17 mouse cellular contexts compared by ENCODE assay signal in genomic region chr13:55494257-55494656, GRCm38 (mm10). TPM values are rescaled to one million over a fixed set of nuclear protein-coding genes. Genes with fewer than 3 reads are reported as not detected.
DNase-seq lines count a peak whose midpoint lies in the region; ATAC-seq and TF ChIP-seq lines count a peak whose summit lies in the region.
"Had no signal": no experiment of that assay in that cellular context is flagged by ENCODE, and none has a peak within 500 bp of the region (broad histone marks: within the 10 kb centered on the region; RNA-seq: fewer than 3 reads in every experiment).

No protein-coding gene starts in this region.

- DNase-seq in heart, adult 2 months = no peak
- no peak for DNase-seq in lung, adult 2 months
- DNase-seq in midbrain, postnatal 0 days (ENCODE audit: low spot score) = no peak
- no peak for DNase-seq in right cerebral cortex, postnatal 10 days (ENCODE audit: low spot score in 2 of 2)
- no peak for DNase-seq in cerebellum, adult 2 months
- DNase-seq: adrenal gland, adult 2 months; heart, postnatal 36 days; liver; retina, postnatal 1 day had no signal

- intact Hi-C loops in heart, adult 2 months (cut with DNase I) = no loop called here

- peaks cover 75% of the 10 kb centered on the region for H3K27me3 ChIP-seq in heart, embryonic 13.5 days (replicated peaks)
- H3K27me3 ChIP-seq in heart, adult 2 months (ENCODE audit: control insufficient read depth, insufficient read depth, low read length) = no peaks in the 10 kb centered on the region
- H3K27me3 ChIP-seq in lung, embryonic 16.5 days (ENCODE audit: control insufficient read depth, insufficient read depth, low read depth, low read length) = peaks cover 7% of the 10 kb centered on the region; the same call in 1 of the 2 replicates
- H3K27me3 ChIP-seq in forebrain, embryonic 12.5 days = no peaks in the 10 kb centered on the region
- no peaks in the 10 kb centered on the region for H3K27me3 ChIP-seq in midbrain, postnatal 0 days (ENCODE audit: insufficient read depth, low read length)
- no peaks in the 10 kb centered on the region for H3K27me3 ChIP-seq in cerebellum, adult 2 months (ENCODE audit: control insufficient read depth, insufficient read depth, low read length)
- H3K27me3 ChIP-seq: kidney, embryonic 15.5 days had no signal

- TF ChIP-seq EP300 in heart, adult 2 months (IDR thresholded peaks at IDR 0.05; ENCODE audit: insufficient read depth, low read depth, low read length) = no peak

- H3K9me3 ChIP-seq in heart, embryonic 13.5 days = no peaks in the 10 kb centered on the region
- no peaks in the 10 kb centered on the region for H3K9me3 ChIP-seq in lung, embryonic 16.5 days (ENCODE audit: control insufficient read depth, low read length)
- H3K9me3 ChIP-seq in forebrain, embryonic 12.5 days = no peaks in the 10 kb centered on the region
- H3K9me3 ChIP-seq in midbrain, postnatal 0 days (ENCODE audit: low read length) = no peaks in the 10 kb centered on the region
- H3K9me3 ChIP-seq: G1E; kidney, embryonic 15.5 days had no signal

- no peaks in the 10 kb centered on the region for H3K79me2 ChIP-seq in heart, adult 2 months (replicated peaks; ENCODE audit: control insufficient read depth, insufficient read depth, low read length)

- peaks cover 29% of the 10 kb centered on the region for H3K4me1 ChIP-seq in heart, embryonic 13.5 days
- H3K4me1 ChIP-seq in heart, adult 2 months (ENCODE audit: control insufficient read depth, insufficient read depth, low read length) = no peaks in the 10 kb centered on the region
- peaks cover 12% of the 10 kb centered on the region for H3K4me1 ChIP-seq in lung, embryonic 16.5 days (replicated peaks; ENCODE audit: control insufficient read depth, insufficient read depth, low read length)
- no peaks in the 10 kb centered on the region for H3K4me1 ChIP-seq in lung, adult 2 months (ENCODE audit: control insufficient read depth, insufficient read depth, low read length)
- peaks cover 34% of the 10 kb centered on the region for H3K4me1 ChIP-seq in forebrain, embryonic 12.5 days
- peaks cover 4% of the 10 kb centered on the region for H3K4me1 ChIP-seq in midbrain, postnatal 0 days (ENCODE audit: insufficient read depth, low read length)
- H3K4me1 ChIP-seq in cerebellum, adult 2 months (ENCODE audit: control insufficient read depth, insufficient read depth, low read length) = peaks cover 19% of the 10 kb centered on the region; the same call in 1 of the 2 replicates

- TF ChIP-seq CTCF in heart, adult 2 months (IDR thresholded peaks at IDR 0.05) = no peak
- TF ChIP-seq CTCF in lung, adult 2 months (IDR thresholded peaks at IDR 0.05; ENCODE audit: insufficient read depth, low read length) = no peak
- peak; percentile 17; the same call in 1 of the 2 replicates for TF ChIP-seq CTCF in midbrain, postnatal 0 days (IDR thresholded peaks at IDR 0.05)
- no peak for TF ChIP-seq CTCF in cerebellum, adult 2 months (IDR thresholded peaks at IDR 0.05; ENCODE audit: borderline replicate concordance, insufficient read depth, low read depth, low read length)

- no peak for ATAC-seq in heart, embryonic 13.5 days (ENCODE audit: extremely low read depth, insufficient number of reproducible peaks, low FRiP score, low TSS enrichment)
- ATAC-seq in lung, embryonic 16.5 days (ENCODE audit: low read depth) = peak; percentile 48
- no peak for ATAC-seq in forebrain, embryonic 12.5 days (ENCODE audit: low FRiP score)
- ATAC-seq in midbrain, postnatal 0 days (ENCODE audit: low FRiP score) = no peak
- ATAC-seq: inflammation-experienced regulatory T-cells, adult 6 months had no signal

- no peak overlapping the region for H3K9ac ChIP-seq in heart, embryonic 13.5 days
- no peak overlapping the region for H3K9ac ChIP-seq in heart, adult 2 months (ENCODE audit: low read depth, low read length)
- no peak overlapping the region for H3K9ac ChIP-seq in lung, embryonic 16.5 days (ENCODE audit: low read length)
- peak overlapping the region; percentile 17; the same call in 1 of the 2 replicates for H3K9ac ChIP-seq in forebrain, embryonic 12.5 days
- H3K9ac ChIP-seq in midbrain, postnatal 0 days (replicated peaks; ENCODE audit: low read length, poor library complexity, severe bottlenecking) = no peak overlapping the region
- H3K9ac ChIP-seq: kidney, embryonic 15.5 days had no signal

- H3K4me2 ChIP-seq in heart, embryonic 13.5 days = 0 out of 2 replicates have a peak overlapping the region, but pooled peaks have one; percentile 29
- H3K4me2 ChIP-seq in lung, embryonic 16.5 days (ENCODE audit: low read depth, low read length) = no peak overlapping the region
- 0 out of 2 replicates have a peak overlapping the region, but pooled peaks have one; percentile 2 for H3K4me2 ChIP-seq in forebrain, embryonic 12.5 days
- no peak overlapping the region for H3K4me2 ChIP-seq in midbrain, postnatal 0 days (ENCODE audit: low read depth, low read length, poor library complexity, severe bottlenecking)
- H3K4me2 ChIP-seq: kidney, embryonic 15.5 days had no signal

- no peak overlapping the region for H3K4me3 ChIP-seq in heart, embryonic 13.5 days
- H3K4me3 ChIP-seq in heart, adult 2 months = no peak overlapping the region
- no peak overlapping the region for H3K4me3 ChIP-seq in lung, embryonic 16.5 days (ENCODE audit: low read length)
- no peak overlapping the region for H3K4me3 ChIP-seq in lung, adult 2 months (replicated peaks; ENCODE audit: extremely low read depth, low read depth, low read length)
- no peak overlapping the region for H3K4me3 ChIP-seq in forebrain, embryonic 12.5 days (replicated peaks)
- H3K4me3 ChIP-seq in midbrain, postnatal 0 days (ENCODE audit: low read depth, low read length) = no peak overlapping the region
- H3K4me3 ChIP-seq in cerebellum, adult 2 months (replicated peaks; ENCODE audit: insufficient read depth, low read depth, low read length) = no peak overlapping the region
- H3K4me3 ChIP-seq: erythroblast, embryonic 14.5 days; kidney, embryonic 15.5 days had no signal

- H3K36me3 ChIP-seq in heart, embryonic 13.5 days = peaks cover 30% of the 10 kb centered on the region
- no peaks in the 10 kb centered on the region for H3K36me3 ChIP-seq in heart, adult 2 months (ENCODE audit: control insufficient read depth, insufficient read depth, low read length)
- peaks cover 7% of the 10 kb centered on the region for H3K36me3 ChIP-seq in lung, embryonic 16.5 days (ENCODE audit: control insufficient read depth, insufficient read depth, low read length)
- peaks cover 14% of the 10 kb centered on the region for H3K36me3 ChIP-seq in forebrain, embryonic 12.5 days (replicated peaks)
- peaks cover 6% of the 10 kb centered on the region; the same call in 1 of the 2 replicates for H3K36me3 ChIP-seq in midbrain, postnatal 0 days (ENCODE audit: insufficient read depth, low read length)

- no peak overlapping the region for H3K27ac ChIP-seq in heart, embryonic 13.5 days (replicated peaks)
- H3K27ac ChIP-seq in heart, adult 2 months = no peak overlapping the region
- H3K27ac ChIP-seq in lung, embryonic 16.5 days (ENCODE audit: low read length) = no peak overlapping the region
- H3K27ac ChIP-seq in forebrain, embryonic 12.5 days = no peak overlapping the region
- no peak overlapping the region for H3K27ac ChIP-seq in midbrain, postnatal 0 days (ENCODE audit: low read depth, low read length)
- no peak overlapping the region for H3K27ac ChIP-seq in cerebellum, adult 2 months (ENCODE audit: insufficient read depth, low read length)
- H3K27ac ChIP-seq: kidney, embryonic 15.5 days had no signal

- no peak for TF ChIP-seq POLR2A in heart, adult 2 months (IDR thresholded peaks at IDR 0.05; ENCODE audit: insufficient read depth, low read depth, low read length)
- TF ChIP-seq POLR2A in lung, adult 2 months (IDR thresholded peaks at IDR 0.05; ENCODE audit: borderline replicate concordance, extremely low read depth, low read depth, low read length) = no peak
- TF ChIP-seq POLR2A in cerebellum, adult 2 months (IDR thresholded peaks at IDR 0.05; ENCODE audit: borderline replicate concordance, insufficient read depth, low read length) = no peak

- 10% methylated on average over 2 of the region's 2 CpGs for WGBS in heart, embryonic 13.5 days
- WGBS in heart, adult 2 months = 30% methylated on average over 2 of the region's 2 CpGs
- 13% methylated on average over 2 of the region's 2 CpGs for WGBS in lung, embryonic 16.5 days
- WGBS in lung, adult 2 months = 9% methylated on average over 2 of the region's 2 CpGs
- whole genome bisulfite sequencing in forebrain, embryonic 12.5 days = 22% methylated on average over 2 of the region's 2 CpGs
- WGBS in midbrain, postnatal 0 days = 20% methylated on average over 2 of the region's 2 CpGs
- 70% methylated on average over 2 of the region's 2 CpGs for WGBS in cerebellum, adult 2 months

RNA-seq across cellular contexts. Expression of gene Dbn1, which starts 6.3 kb away (rescaled TPM):
- 83.8 and 84.9 TPM in 2 replicates for polyA plus RNA-seq in heart, embryonic 13.5 days (2015; fragmentation: Nextera tagmentation; extraction: Ambion mirVana)
- 1 to 10 TPM; 4.8 to 9.3 TPM for total RNA-seq in heart, adult 2 months (2021)
- 10.4 and 11.5 TPM in 2 replicates for polyA plus RNA-seq in heart, adult 2 months (2012; rRNA removed)
- 100 and 115 TPM in 2 replicates for polyA plus RNA-seq in lung, embryonic 16.5 days (2015; fragmentation: Nextera tagmentation; extraction: Ambion mirVana)
- polyA plus RNA-seq in lung, adult 2 months (2012; rRNA removed) = 20.6 and 21.6 TPM in 2 replicates
- polyA plus RNA-seq in forebrain, embryonic 12.5 days (2016; fragmentation: Nextera tagmentation; extraction: Ambion mirVana) = 591 and 654 TPM in 2 replicates
- 498 and 510 TPM in 2 replicates for total RNA-seq in midbrain, postnatal 0 days (2014; rRNA removed)
- 482 and 484 TPM in 2 replicates for polyA plus RNA-seq in midbrain, postnatal 0 days (2015; fragmentation: Nextera tagmentation; extraction: Ambion mirVana)
- 97.4 and 108 TPM in 2 replicates for polyA plus RNA-seq in cerebellum, adult 2 months (2012; rRNA removed)
- total RNA-seq: monocyte, adult 5-6 weeks had no signal

RNA-seq across cellular contexts. Expression of gene Pdlim7, which starts 19.2 kb away (rescaled TPM):
- 402 and 437 TPM in 2 replicates for polyA plus RNA-seq in heart, embryonic 13.5 days (2015; fragmentation: Nextera tagmentation; extraction: Ambion mirVana)
- total RNA-seq in heart, adult 2 months (2021) = 10 to 100 TPM; 46.9 to 54.0 TPM
- 86.3 and 98.2 TPM in 2 replicates for polyA plus RNA-seq in heart, adult 2 months (2012; rRNA removed)
- polyA plus RNA-seq in lung, embryonic 16.5 days (2015; fragmentation: Nextera tagmentation; extraction: Ambion mirVana) = 138 and 152 TPM in 2 replicates
- polyA plus RNA-seq in lung, adult 2 months (2012; rRNA removed) = 72.1 and 80.5 TPM in 2 replicates
- polyA plus RNA-seq in forebrain, embryonic 12.5 days (2016; fragmentation: Nextera tagmentation; extraction: Ambion mirVana) = 139 and 147 TPM in 2 replicates
- 32.3 and 41.3 TPM in 2 replicates for total RNA-seq in midbrain, postnatal 0 days (2014; rRNA removed)
- 153 and 171 TPM in 2 replicates for polyA plus RNA-seq in midbrain, postnatal 0 days (2015; fragmentation: Nextera tagmentation; extraction: Ambion mirVana)
- polyA plus RNA-seq in cerebellum, adult 2 months (2012; rRNA removed) = 66.8 and 67.2 TPM in 2 replicates

RNA-seq across cellular contexts. Expression of gene Prr7, which starts 30.2 kb away (rescaled TPM):
- not detected in 2 replicates for polyA plus RNA-seq in heart, embryonic 13.5 days (2015; fragmentation: Nextera tagmentation; extraction: Ambion mirVana)
- total RNA-seq in heart, adult 2 months (2021) = under 1 TPM; 0.86 to 0.94 TPM
- 0.53 and 1.1 TPM in 2 replicates for polyA plus RNA-seq in heart, adult 2 months (2012; rRNA removed)
- 0.25 and 0.46 TPM in 2 replicates for polyA plus RNA-seq in lung, embryonic 16.5 days (2015; fragmentation: Nextera tagmentation; extraction: Ambion mirVana)
- polyA plus RNA-seq in lung, adult 2 months (2012; rRNA removed) = 5.6 and 9.6 TPM in 2 replicates
- 1.7 and 2.7 TPM in 2 replicates for polyA plus RNA-seq in forebrain, embryonic 12.5 days (2016; fragmentation: Nextera tagmentation; extraction: Ambion mirVana)
- 101 and 131 TPM in 2 replicates for total RNA-seq in midbrain, postnatal 0 days (2014; rRNA removed)
- 6.6 and 8.1 TPM in 2 replicates for polyA plus RNA-seq in midbrain, postnatal 0 days (2015; fragmentation: Nextera tagmentation; extraction: Ambion mirVana)
- 10.7 and 13.0 TPM in 2 replicates for polyA plus RNA-seq in cerebellum, adult 2 months (2012; rRNA removed)
- total RNA-seq: monocyte, adult 5-6 weeks had no signal

RNA-seq across cellular contexts. Expression of gene Dok3, which starts 34.8 kb away (rescaled TPM):
- 1.1 and 1.2 TPM in 2 replicates for polyA plus RNA-seq in heart, embryonic 13.5 days (2015; fragmentation: Nextera tagmentation; extraction: Ambion mirVana)
- total RNA-seq in heart, adult 2 months (2021) = 1 to 10 TPM; 1.9 to 2.4 TPM
- polyA plus RNA-seq in heart, adult 2 months (2012; rRNA removed) = 3.7 and 7.3 TPM in 2 replicates
- 3.5 and 3.8 TPM in 2 replicates for polyA plus RNA-seq in lung, embryonic 16.5 days (2015; fragmentation: Nextera tagmentation; extraction: Ambion mirVana)
- 39.8 TPM in 2 replicates for polyA plus RNA-seq in lung, adult 2 months (2012; rRNA removed)
- 3.3 and 3.7 TPM in 2 replicates for polyA plus RNA-seq in forebrain, embryonic 12.5 days (2016; fragmentation: Nextera tagmentation; extraction: Ambion mirVana)
- total RNA-seq in midbrain, postnatal 0 days (2014; rRNA removed) = 3.0 and 4.5 TPM in 2 replicates
- polyA plus RNA-seq in midbrain, postnatal 0 days (2015; fragmentation: Nextera tagmentation; extraction: Ambion mirVana) = 1.4 and 1.6 TPM in 2 replicates
- 9.3 and 9.8 TPM in 2 replicates for polyA plus RNA-seq in cerebellum, adult 2 months (2012; rRNA removed)

RNA-seq across cellular contexts. Expression of gene Ddx41, which starts 42.2 kb away (rescaled TPM):
- polyA plus RNA-seq in heart, embryonic 13.5 days (2015; fragmentation: Nextera tagmentation; extraction: Ambion mirVana) = 29.6 and 30.6 TPM in 2 replicates
- total RNA-seq in heart, adult 2 months (2021) = 10 to 100 TPM; 13.0 to 13.9 TPM
- polyA plus RNA-seq in heart, adult 2 months (2012; rRNA removed) = 20.7 and 21.1 TPM in 2 replicates
- polyA plus RNA-seq in lung, embryonic 16.5 days (2015; fragmentation: Nextera tagmentation; extraction: Ambion mirVana) = 63.5 and 66.1 TPM in 2 replicates
- polyA plus RNA-seq in lung, adult 2 months (2012; rRNA removed) = 58.0 and 61.1 TPM in 2 replicates
- polyA plus RNA-seq in forebrain, embryonic 12.5 days (2016; fragmentation: Nextera tagmentation; extraction: Ambion mirVana) = 69.9 and 73.3 TPM in 2 replicates
- total RNA-seq in midbrain, postnatal 0 days (2014; rRNA removed) = 51.9 and 58.9 TPM in 2 replicates
- 45.4 and 49.1 TPM in 2 replicates for polyA plus RNA-seq in midbrain, postnatal 0 days (2015; fragmentation: Nextera tagmentation; extraction: Ambion mirVana)
- polyA plus RNA-seq in cerebellum, adult 2 months (2012; rRNA removed) = 66.3 and 70.3 TPM in 2 replicates

Comparison
In these comparisons a context has a peak if more than half of its experiments do, and no peak if none do; other contexts are left out.
1. H3K4me2 ChIP-seq: peak in heart, embryonic 13.5 days (single experiment) and forebrain, embryonic 12.5 days (single experiment); none in lung, embryonic 16.5 days (single experiment) and midbrain, postnatal 0 days (single experiment).